Mouse (Mus musculus) inflammation-experienced regulatory T-cells, adult 16 weeks (primary cell): Measurements from ENCODE around the gene Wdr11. TPM values are rescaled to one million over a fixed set of nuclear protein-coding genes. Genes with fewer than 3 reads are reported as not detected.

ENCODE experiments used
- polyA plus RNA-seq: library from polyadenylated mRNA; unstranded; fragments of 100-300 nt; shearing (Covaris generic); gene quantifications from one replicate; pipeline ENCODE4 v1.2.1, GENCODE M21; 2017

The Wdr11 gene
- 50.3 TPM for polyA plus RNA-seq

GRCm38 (mm10) chr7:129591371-129592131 lies at the start of gene Wdr11:
Gene Wdr11, plus strand, starts transcription at chr7:129591863.

